Mouse (Mus musculus) heart, postnatal 14 days (tissue): ENCODE measurements around the gene Hexdc. TPM values are rescaled to one million over a fixed set of nuclear protein-coding genes. Genes with fewer than 3 reads are reported as not detected.

ENCODE experiments used
- DNase-seq, 2 experiments: peaks; one replicate each; pipeline ENCODE4 v3.0.0; 2021 to 2022
- intact Hi-C: fragments of 180-260 bp; cut with DNase I; formaldehyde crosslinking; loops from one replicate; pipeline ENCODE4 v1.15.1; 2025
- total RNA-seq, 2 experiments: library from RNA; stranded (reverse); gene quantifications; 2 replicates each; pipeline ENCODE4 v1.2.3; 2021

Gene Hexdc
- total RNA-seq, 2 experiments from 2014 or later: 9.4 to 9.5 TPM

- peak in 1 of 2 experiments; percentile 34 for DNase-seq
- intact Hi-C loops: no loop called here
Observed at GRCm38 (mm10) chr11:121221321-121222010, 17.2 kb downstream of the Hexdc start.

DNA sequence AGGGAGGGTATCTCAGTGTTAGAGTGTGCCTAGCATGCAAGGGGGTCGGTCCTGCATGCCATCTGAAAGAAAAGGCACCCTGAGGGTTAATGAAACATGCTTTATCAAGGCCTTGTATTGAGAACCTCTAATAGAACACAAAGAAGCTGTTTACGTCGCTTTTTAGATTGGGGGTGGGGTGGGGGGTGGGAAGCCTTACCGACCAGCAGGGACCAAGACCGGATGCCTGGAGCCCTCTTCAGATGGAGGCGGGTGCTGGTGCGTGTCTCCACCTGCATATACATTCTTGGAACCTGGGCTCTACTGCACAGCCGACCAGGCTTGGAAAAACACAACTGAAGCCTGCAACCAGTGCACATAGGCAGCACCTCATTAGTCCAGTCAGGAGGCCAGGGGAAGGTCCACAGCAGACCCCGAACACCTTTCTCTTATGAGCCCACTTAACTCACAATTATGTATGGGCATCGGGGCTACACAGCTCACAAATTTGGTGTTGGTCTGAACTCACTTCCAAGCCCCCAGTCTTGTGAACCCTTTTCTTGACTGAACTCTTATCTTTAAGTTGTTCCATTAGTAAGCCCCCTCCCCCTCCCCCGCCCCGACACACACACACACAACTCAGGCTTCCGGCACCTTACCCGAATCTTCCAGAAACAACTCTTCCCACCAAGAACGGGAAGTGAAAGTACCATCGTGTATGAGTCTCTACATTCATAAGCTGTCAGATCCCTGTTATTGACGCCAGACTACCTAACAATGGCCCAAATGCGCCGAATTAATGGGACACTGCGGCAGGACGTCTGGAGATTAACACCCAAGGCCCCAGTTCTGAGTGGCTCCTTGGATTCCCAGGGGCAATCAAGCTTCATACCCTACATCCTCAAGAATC is 24.1 kb downstream of the Hexdc start:
- intact Hi-C loops: no loop called here
- DNase-seq: no peak

DNA sequence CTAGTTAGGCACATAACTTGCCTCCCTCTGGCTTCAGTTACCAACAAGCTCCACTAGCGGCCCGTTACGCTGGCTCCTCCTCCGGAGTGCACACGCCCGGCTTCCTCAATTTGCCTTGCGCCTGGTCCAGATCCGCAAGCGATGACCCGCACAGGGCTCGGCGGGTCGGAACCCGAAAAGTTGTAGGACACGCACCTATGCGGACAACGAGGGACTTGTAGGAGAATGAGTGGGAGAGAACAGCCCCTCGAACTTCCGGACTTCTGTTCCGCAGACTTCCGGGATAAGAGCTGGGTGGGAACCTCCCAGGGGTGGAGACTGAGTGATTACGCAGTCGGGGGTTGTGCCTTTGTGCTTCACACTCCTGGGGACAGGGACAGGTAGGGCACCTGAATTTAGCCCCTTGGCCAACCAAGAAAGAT is 24.8 kb downstream of the Hexdc start, which contains the start of gene Cybc1:
Cybc1 (minus strand) TSS at position 305 of the 422 bp plus-strand sequence.
- intact Hi-C loops: no loop called here
- DNase-seq: peak; percentile 70 to 71

GRCm38 (mm10) chr11:121231191-121231590 is 27.0 kb downstream of the Hexdc start:
- intact Hi-C loops: no loop called here

DNA sequence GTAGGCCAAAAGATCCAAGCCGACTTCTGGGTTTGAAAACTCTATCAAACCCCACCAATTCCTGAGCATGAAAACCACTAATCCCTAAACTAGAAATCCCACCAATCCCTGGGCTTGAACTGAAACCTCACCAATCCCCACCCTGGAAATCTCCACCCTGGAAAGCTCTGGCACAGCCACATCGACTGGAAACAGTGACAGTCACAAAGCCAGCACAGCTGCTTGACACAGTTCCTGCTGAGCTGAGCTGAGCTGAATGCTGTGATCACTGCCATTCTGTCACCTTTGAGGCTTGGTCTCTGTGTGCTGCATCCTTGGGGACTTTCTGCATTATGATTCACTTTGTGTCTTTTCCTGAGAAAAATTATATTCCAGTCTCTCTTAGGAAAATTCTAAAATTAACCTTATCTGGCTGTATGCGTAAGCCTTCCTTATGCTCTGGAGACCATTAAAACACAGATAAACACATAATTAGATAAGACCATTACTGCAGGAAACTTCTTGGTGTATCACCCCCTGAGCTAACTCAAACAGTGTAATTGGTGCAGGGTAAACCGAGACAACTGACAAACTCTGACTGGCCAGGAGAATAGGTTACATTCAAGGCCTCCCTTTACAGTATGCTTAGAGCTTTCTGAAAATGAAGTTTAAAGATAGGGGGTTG is 27.5 kb downstream of the Hexdc start:
- intact Hi-C loops: no loop called here
- peak; percentile 34 to 49 for DNase-seq

More at GRCm38 (mm10) chr11:121231191-121231590, 27.0 kb downstream of the Hexdc start:
- no peak for DNase-seq

DNA sequence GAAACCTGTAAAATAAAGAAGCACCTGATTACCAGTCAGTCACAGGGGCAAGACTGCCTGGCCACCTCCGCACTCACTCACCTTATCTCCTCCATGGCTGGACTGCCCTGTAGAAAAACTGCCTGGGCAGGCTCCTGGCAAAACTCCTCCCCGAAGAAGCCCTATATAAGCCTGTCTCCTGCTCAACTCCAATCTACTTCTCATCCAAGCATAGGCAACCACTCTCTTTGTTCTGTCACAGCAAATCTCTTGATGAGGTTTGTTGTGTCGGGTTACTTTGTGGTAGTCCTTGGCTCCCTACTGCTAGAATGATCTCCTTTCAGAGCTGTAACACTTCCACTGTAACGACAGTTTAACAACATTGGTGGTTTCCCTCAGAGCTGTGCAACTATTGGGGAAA is 28.5 kb downstream of the Hexdc start:
- intact Hi-C loops: no loop called here
- DNase-seq: no peak

- peak; percentile 24 to 51 for DNase-seq
- intact Hi-C loops: loop anchor here (2.0 to 5.0 kb wide), 2 partner anchors 31 to 52 kb away; partner anchors contain the start of genes Hexdc and Ogfod3
Observed at GRCm38 (mm10) chr11:121235475-121236238, 31.4 kb downstream of the Hexdc start.

- intact Hi-C loops: loop anchor here (2.0 to 5.0 kb wide), 2 partner anchors 32 to 51 kb away; partner anchors contain the start of genes Hexdc and Ogfod3
- DNase-seq: peak; percentile 96
Observed at GRCm38 (mm10) chr11:121236564-121237344, 32.5 kb downstream of the Hexdc start, which contains the start of gene Narf. Gene Narf, plus strand, starts transcription at chr11:121237253.

DNA sequence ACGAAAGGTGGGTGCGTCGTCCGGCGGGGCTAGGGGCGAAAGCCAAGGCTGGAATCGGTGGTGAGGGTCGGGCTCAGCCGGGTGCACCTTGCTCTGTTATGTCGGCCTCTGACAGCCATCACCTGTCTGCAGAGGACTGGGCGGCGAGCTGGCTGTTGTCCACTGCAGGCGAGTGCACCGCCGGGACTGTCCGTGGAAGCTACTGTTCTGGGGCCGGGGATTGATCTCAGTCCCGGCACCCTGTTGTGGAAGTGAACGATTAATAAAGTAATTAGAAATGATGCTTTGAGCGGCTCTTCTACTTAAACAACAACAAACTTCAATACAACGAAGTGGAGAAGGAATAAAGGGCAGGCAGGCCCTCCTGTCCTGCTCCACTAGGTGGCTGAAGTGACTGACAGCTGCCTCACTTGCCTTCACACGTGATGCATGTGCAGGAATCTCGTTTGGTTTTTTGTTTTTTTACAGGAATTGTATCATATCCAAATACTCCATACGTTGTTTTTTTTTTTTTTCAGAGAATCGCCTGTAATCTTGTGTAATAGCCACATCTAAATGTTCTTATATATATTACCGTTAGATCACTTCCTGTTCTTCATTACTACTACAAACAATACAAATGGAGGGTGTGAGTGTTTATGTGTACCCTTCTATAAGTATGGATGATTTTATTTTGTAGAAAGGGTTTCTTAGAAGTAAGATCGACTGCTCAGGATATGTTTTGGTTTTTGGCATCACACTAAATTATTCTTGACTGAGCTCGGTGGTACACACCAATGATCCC is 33.3 kb downstream of the Hexdc start:
- intact Hi-C loops: loop anchor here (2.0 to 5.0 kb wide), 2 partner anchors 33 to 50 kb away; partner anchors contain the start of genes Hexdc and Ogfod3
- DNase-seq: no peak

DNA sequence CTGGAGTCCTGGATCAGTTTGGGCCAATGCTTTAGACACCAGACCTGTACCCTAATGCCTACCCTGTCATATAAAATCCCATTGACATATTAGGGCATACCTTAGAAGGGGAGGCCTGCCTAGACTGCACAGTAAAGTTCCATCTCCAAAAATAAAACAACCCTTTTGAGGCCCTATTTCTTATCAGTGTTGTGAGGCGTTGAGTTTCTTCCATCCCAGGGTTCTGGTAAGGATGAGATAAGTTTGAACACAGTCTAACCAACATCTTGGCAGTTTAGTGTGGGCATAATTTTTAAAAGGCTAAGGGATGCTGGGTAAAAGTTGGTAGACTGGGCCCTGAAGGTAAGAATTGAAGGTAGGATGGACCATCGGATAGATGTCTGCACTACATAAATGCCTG is 35.4 kb downstream of the Hexdc start:
- DNase-seq: no peak
- intact Hi-C loops: loop anchor here (5.0 kb wide), 1 partner anchor 48 kb away; no protein-coding TSS in a partner anchor

GRCm38 (mm10) chr11:121250196-121250595 is 46.0 kb downstream of the Hexdc start:
- DNase-seq: no peak
- intact Hi-C loops: no loop called here

GRCm38 (mm10) chr11:121259160-121260100 is 55.2 kb downstream of the Hexdc start, which contains the start of gene Foxk2:
Gene Foxk2, plus strand, starts transcription at chr11:121259990.
- DNase-seq: peak; percentile 97
- intact Hi-C loops: loop anchor here (2.0 to 5.0 kb wide), 2 partner anchors 55 to 88 kb away; partner anchors contain the start of genes Hexdc and Ogfod3

GRCm38 (mm10) chr11:121260211-121260906 is 56.1 kb downstream of the Hexdc start:
- DNase-seq: peak; percentile 17 to 54
- intact Hi-C loops: loop anchor here (5.0 kb wide), 1 partner anchor 87 kb away; no protein-coding TSS in a partner anchor

GRCm38 (mm10) chr11:121261074-121261473 is 56.8 kb downstream of the Hexdc start:
- intact Hi-C loops: loop anchor here (5.0 kb wide), 1 partner anchor 86 kb away; no protein-coding TSS in a partner anchor
- no peak for DNase-seq
